Mouse (Mus musculus): ENCODE data around the gene Acvrl1. TPM values are rescaled to one million over a fixed set of nuclear protein-coding genes. Genes with fewer than 3 reads are reported as not detected.
"Not testable (repeated sequence)": the region's sequence is repeated elsewhere in the genome, so short reads cannot be mapped to it uniquely, and the experiment has no call there.

Acvrl1 gene
- total RNA-seq, 4 experiments from 2014 or later = 19.8 to 30.3 (median 23.0) TPM

DNA sequence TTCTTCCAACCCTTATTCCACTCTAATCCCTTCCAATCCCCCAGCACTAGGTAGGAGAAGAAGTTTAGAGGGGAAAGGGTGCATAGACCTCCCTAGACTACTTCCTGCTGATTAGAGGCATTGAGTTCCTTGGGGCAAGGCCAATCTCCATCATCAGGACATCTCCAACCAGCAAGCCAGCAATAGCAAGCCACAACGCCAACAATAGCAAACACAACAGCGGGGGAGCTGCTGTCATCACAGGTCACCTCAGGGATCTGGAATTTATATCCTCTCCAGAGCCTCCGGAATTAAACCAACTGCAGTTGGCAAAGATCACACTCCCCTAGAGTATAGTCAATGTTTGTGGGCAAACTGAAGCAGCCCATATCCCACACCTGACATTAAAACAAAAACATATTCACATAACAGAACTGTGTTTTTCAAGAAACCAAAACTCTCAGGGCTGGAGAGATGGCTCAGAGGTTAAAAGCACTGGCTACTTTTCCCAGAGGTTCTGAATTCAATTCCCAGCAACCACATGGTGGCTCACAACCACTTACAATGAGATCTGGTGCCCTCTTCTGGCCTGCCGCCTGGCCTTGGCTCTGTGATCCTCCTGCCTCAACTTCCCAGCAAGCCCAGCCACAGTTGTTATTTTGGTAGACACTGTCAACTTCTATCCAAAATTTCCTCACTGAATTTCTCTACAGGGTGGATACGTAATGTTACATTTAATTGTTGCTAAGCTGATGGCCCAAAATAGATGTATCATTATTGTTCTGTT lies 20.2 kb upstream of the Acvrl1 start:
- no peak for DNase-seq (ENCODE audit: low spot score)

DNA sequence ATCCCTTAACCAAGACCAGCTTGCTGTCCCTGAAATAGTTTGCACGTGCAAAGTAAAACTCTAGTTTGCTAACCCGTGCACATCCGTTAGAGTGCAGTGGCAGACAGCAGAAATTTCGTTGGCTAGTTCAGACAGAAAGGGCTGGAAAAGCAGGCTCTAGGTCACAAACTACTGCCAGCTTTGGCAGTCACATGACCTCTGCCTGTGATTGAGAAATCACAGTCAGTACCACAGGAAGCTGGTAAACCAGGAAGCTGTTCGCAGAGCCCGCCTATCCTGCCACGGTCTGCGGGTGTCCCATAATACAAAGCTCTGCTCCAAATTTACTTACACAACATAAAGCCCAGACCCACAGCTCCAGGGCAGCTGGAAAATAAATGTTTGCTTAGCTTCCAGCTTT lies 15.1 kb upstream of the Acvrl1 start:
- peak; percentile 72 for DNase-seq (ENCODE audit: low spot score)

DNA sequence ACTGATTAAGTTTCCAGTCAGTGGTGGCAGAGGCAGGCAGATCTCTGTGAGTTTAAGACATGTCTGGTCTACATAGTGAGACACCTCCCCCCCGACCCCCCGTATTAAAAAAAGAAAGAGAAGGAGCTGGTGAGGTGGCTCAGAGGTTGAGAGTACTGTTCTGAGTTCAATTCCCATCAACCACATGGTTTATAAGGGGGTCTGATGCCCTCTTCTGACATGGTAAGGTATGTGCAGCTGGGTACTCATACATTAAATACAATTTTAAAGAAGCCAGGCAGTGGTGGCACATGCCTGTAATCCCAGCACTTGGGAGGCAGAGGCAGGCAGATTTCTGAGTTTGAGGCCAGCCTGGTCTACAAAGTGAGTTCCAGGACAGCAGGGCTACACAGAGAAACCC lies 14.5 kb upstream of the Acvrl1 start:
- DNase-seq (ENCODE audit: low spot score) = not testable (repeated sequence)

DNA sequence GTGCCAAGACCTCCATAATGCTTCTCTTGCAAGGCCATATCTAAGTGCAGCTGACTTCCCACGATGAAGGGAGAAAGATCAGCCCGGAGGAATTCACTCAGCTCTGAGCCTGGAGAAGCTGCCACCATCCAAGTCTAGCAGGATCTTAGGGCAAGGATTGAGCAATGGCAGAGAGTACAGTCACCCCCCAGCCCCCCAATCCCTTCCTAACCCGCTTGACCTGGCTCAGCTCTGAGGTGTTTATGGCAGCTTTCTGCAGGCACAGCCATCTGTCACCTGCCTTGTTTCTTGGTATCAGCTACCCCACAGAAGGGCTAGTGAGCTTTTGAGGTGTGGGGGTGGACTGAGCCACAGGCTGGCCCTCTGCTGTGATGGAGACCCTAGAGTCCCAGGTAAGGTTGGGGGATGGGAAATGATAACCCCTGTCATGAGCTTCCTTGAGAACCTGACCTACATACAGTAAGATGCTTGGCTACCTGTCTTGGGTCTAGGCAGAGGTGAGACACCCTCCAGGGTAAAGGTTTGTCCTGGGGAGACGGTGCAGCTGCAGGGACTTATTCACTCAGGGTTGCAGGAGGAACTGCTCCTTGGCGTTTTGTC lies 12.7 kb upstream of the Acvrl1 start, which contains the start of gene Ankrd33:
Gene Ankrd33 (plus strand): TSS at position 245 of the 600 bp plus-strand sequence.
- no peak for DNase-seq (ENCODE audit: low spot score)

GRCm38 (mm10) chr15:101118399-101119125 lies 9.8 kb upstream of the Acvrl1 start:
- no peak for DNase-seq (ENCODE audit: low spot score)

- DNase-seq (ENCODE audit: low spot score) = no peak
Observed at GRCm38 (mm10) chr15:101121411-101122289, 6.7 kb upstream of the Acvrl1 start.

DNA sequence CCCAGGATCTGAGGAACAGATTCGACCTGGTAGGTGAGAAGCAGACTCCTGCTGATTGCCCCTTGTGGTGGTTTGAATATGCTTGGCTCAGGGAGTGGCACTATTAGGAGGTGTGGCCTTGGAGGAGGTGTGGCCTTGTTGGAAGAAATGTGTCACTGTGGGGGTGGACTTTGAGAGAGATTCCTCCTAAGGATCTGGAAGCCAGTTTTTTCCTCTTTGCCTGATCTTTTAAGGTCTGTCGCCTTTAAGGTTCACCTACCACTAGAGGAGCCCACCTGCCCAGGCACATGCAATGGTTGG lies 6.1 kb upstream of the Acvrl1 start:
- no peak for DNase-seq (ENCODE audit: low spot score)

GRCm38 (mm10) chr15:101123202-101123601 lies 5.1 kb upstream of the Acvrl1 start:
- DNase-seq (ENCODE audit: low spot score) = no peak

GRCm38 (mm10) chr15:101125561-101125960 lies 2.8 kb upstream of the Acvrl1 start:
- DNase-seq (ENCODE audit: low spot score) = no peak

DNA sequence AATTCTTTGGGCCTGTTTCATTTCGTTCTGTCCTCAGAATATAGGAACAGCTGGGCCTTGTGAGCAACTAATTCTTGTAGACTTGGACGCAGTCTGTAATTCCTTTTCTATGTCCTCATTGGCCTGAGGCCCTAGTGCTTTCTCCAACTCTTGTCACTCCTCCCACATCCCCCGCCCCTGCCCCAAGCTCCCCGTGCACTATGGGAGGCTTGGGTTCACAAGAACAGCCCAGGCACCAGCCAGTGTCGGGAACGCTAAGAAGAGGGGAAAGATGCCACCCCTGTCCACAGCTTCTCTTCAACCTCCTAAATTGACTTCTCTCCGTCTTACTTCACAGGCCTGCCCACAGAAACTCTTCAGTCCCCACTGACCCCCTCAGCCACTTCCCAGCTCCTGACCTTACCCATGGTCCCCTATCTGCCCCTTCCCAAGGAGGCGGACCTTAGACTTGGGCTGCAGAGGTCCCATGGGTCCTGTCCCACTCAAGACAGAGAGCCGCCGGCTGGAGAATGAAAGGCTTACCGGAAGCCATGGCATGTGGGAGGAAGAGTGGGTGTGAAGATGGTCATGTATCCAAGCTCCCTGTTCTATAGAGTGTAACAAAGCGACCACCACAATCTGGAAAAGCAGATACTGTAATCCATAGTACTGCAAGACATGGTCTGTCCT lies 1.3 kb upstream of the Acvrl1 start:
- no peak for DNase-seq (ENCODE audit: low spot score)

- DNase-seq (ENCODE audit: low spot score) = no peak
Observed at GRCm38 (mm10) chr15:101129412-101129811, 1.1 kb downstream of the Acvrl1 start.

DNA sequence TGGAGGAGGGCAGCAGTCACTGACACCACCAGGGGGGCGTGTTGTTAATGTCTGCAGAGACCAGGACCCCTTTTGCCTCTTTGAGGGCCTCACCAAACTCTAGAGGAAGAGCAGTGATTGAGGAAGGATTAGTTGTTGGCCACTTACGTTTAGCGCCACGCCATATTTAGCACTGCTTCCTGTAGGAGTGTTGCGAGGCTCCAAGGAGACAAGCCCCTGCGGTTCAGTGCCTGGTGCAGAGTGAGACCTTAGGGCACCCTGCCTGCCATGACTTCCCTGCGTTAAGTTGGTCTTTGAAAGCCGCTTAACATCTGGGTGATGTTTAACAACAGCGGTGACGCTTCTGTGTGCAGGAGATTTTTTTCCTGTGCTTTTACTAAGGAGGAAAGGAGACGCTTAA lies 3.2 kb downstream of the Acvrl1 start:
- no peak for DNase-seq (ENCODE audit: low spot score)

GRCm38 (mm10) chr15:101132041-101132440 lies 3.7 kb downstream of the Acvrl1 start:
- no peak for DNase-seq (ENCODE audit: low spot score)

DNA sequence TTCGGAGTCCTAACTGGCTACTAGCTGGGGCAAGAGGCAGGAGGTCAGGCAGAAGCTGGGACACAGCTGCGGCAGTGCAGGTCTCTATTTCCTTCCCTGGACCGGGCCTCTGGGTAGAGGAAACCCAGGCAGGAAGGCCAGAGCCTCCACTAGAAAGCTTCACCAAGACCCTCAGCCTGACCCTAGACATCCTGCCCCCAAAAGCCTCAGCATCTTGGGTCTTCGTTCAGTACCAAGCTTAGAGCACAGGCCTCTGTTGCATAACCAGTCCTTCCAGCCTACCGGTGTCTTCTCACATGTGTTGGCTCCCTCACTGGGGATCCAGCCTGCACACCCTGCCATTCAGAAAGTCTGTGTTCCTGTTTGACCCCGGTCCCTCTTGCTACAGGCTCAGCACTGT lies 4.4 kb downstream of the Acvrl1 start:
- no peak for DNase-seq (ENCODE audit: low spot score)

- no peak for DNase-seq (ENCODE audit: low spot score)
Observed at GRCm38 (mm10) chr15:101133993-101134704, 5.8 kb downstream of the Acvrl1 start.

GRCm38 (mm10) chr15:101135405-101135804 lies 7.1 kb downstream of the Acvrl1 start:
- DNase-seq (ENCODE audit: low spot score) = no peak

GRCm38 (mm10) chr15:101137455-101137854 lies 9.1 kb downstream of the Acvrl1 start:
- no peak for DNase-seq (ENCODE audit: low spot score)

GRCm38 (mm10) chr15:101138675-101139074 lies 10.4 kb downstream of the Acvrl1 start:
- DNase-seq (ENCODE audit: low spot score) = no peak

- DNase-seq (ENCODE audit: low spot score) = no peak
Observed at GRCm38 (mm10) chr15:101139885-101140284, 11.6 kb downstream of the Acvrl1 start.

GRCm38 (mm10) chr15:101140587-101140986 lies 12.3 kb downstream of the Acvrl1 start:
- no peak for DNase-seq (ENCODE audit: low spot score)

Data from heart, adult 8-10 months (tissue).